Mouse (Mus musculus): ENCODE data around the gene Raly. TPM values are rescaled to one million over a fixed set of nuclear protein-coding genes. Genes with fewer than 3 reads are reported as not detected.

Gene Raly
- polyA plus RNA-seq, 1 experiment from 2014 or later: 39.4 TPM

GRCm38 (mm10) chr2:154776496-154776895, 14.4 kb upstream of the Raly start:
- 67% methylated on average over 7 of the region's 7 CpGs for WGBS
- H3K4me2 ChIP-seq (ENCODE audit: low read depth, low read length): no peak overlapping the region
- H3K36me3 ChIP-seq (ENCODE audit: control insufficient read depth, insufficient read depth, low read length): no peaks in the 10 kb centered on the region
- H3K27me3 ChIP-seq (ENCODE audit: control insufficient read depth, insufficient read depth, low read length): no peaks in the 10 kb centered on the region
- no peaks in the 10 kb centered on the region for H3K4me1 ChIP-seq (ENCODE audit: control insufficient read depth, insufficient read depth, low read length)
- H3K9ac ChIP-seq (ENCODE audit: low read length): no peak overlapping the region
- no peaks in the 10 kb centered on the region for H3K9me3 ChIP-seq (replicated peaks; ENCODE audit: control insufficient read depth, low read length)
- no peak overlapping the region for H3K4me3 ChIP-seq (replicated peaks; ENCODE audit: low read length)
- ATAC-seq (ENCODE audit: insufficient read depth, low FRiP score): no peak
- no peak overlapping the region for H3K27ac ChIP-seq (ENCODE audit: low read length)

- Histone ChIP-seq H3K4me3 (replicated peaks; ENCODE audit: low read length) (no peak overlapping the region), H3K36me3 (ENCODE audit: control insufficient read depth, insufficient read depth, low read length) (no peaks in the 10 kb centered on the region), H3K27me3 (ENCODE audit: control insufficient read depth, insufficient read depth, low read length) (no peaks in the 10 kb centered on the region; the same call in 1 of the 2 replicates), H3K9me3 (replicated peaks; ENCODE audit: control insufficient read depth, low read length) (no peaks in the 10 kb centered on the region), H3K9ac (ENCODE audit: low read length) (no peak overlapping the region), H3K4me1 (ENCODE audit: control insufficient read depth, insufficient read depth, low read length) (no peaks in the 10 kb centered on the region), H3K27ac (ENCODE audit: low read length) (no peak overlapping the region), H3K4me2 (ENCODE audit: low read depth, low read length) (no peak overlapping the region)
- ATAC-seq (ENCODE audit: insufficient read depth, low FRiP score): peak; percentile 53; the same call in 1 of the 2 replicates
- 32% methylated on average over 3 of the region's 3 CpGs for WGBS
These were observed 11.2 kb upstream of the Raly start for GRCm38 (mm10) chr2:154779648-154780047.

GRCm38 (mm10) chr2:154782361-154782760, 8.5 kb upstream of the Raly start:
- H3K9me3 ChIP-seq (replicated peaks; ENCODE audit: control insufficient read depth, low read length): no peaks in the 10 kb centered on the region
- peaks cover 3% of the 10 kb centered on the region; the same call in 1 of the 2 replicates for H3K4me1 ChIP-seq (ENCODE audit: control insufficient read depth, insufficient read depth, low read length)
- no peak overlapping the region for H3K4me3 ChIP-seq (replicated peaks; ENCODE audit: low read length)
- H3K36me3 ChIP-seq (ENCODE audit: control insufficient read depth, insufficient read depth, low read length): no peaks in the 10 kb centered on the region
- H3K9ac ChIP-seq (ENCODE audit: low read length): no peak overlapping the region
- no peak overlapping the region for H3K4me2 ChIP-seq (ENCODE audit: low read depth, low read length)
- no peaks in the 10 kb centered on the region; the same call in 1 of the 2 replicates for H3K27me3 ChIP-seq (ENCODE audit: control insufficient read depth, insufficient read depth, low read length)
- ATAC-seq (ENCODE audit: insufficient read depth, low FRiP score): no peak
- no peak overlapping the region for H3K27ac ChIP-seq (ENCODE audit: low read length)
- 71% methylated on average over 4 of the region's 4 CpGs for WGBS

- Histone ChIP-seq H3K27me3 (ENCODE audit: control insufficient read depth, insufficient read depth, low read length) (no peaks in the 10 kb centered on the region; the same call in 1 of the 2 replicates), H3K4me2 (ENCODE audit: low read depth, low read length) (no peak overlapping the region), H3K27ac (ENCODE audit: low read length) (no peak overlapping the region), H3K9ac (ENCODE audit: low read length) (no peak overlapping the region), H3K9me3 (replicated peaks; ENCODE audit: control insufficient read depth, low read length) (no peaks in the 10 kb centered on the region), H3K4me3 (replicated peaks; ENCODE audit: low read length) (no peak overlapping the region), H3K36me3 (ENCODE audit: control insufficient read depth, insufficient read depth, low read length) (no peaks in the 10 kb centered on the region), H3K4me1 (ENCODE audit: control insufficient read depth, insufficient read depth, low read length) (peaks cover 3% of the 10 kb centered on the region; the same call in 1 of the 2 replicates)
- WGBS: 58% methylated on average over 17 of the region's 17 CpGs
- no peak for ATAC-seq (ENCODE audit: insufficient read depth, low FRiP score)
These were observed 7.8 kb upstream of the Raly start for GRCm38 (mm10) chr2:154782856-154783650.

- H3K4me2 ChIP-seq (ENCODE audit: low read depth, low read length): no peak overlapping the region
- no peaks in the 10 kb centered on the region; the same call in 1 of the 2 replicates for H3K27me3 ChIP-seq (ENCODE audit: control insufficient read depth, insufficient read depth, low read length)
- no peak overlapping the region for H3K4me3 ChIP-seq (replicated peaks; ENCODE audit: low read length)
- no peaks in the 10 kb centered on the region for H3K36me3 ChIP-seq (ENCODE audit: control insufficient read depth, insufficient read depth, low read length)
- peaks cover 9% of the 10 kb centered on the region; the same call in 1 of the 2 replicates for H3K4me1 ChIP-seq (ENCODE audit: control insufficient read depth, insufficient read depth, low read length)
- H3K9me3 ChIP-seq (replicated peaks; ENCODE audit: control insufficient read depth, low read length): no peaks in the 10 kb centered on the region
- no peak overlapping the region for H3K9ac ChIP-seq (ENCODE audit: low read length)
- no peak for ATAC-seq (ENCODE audit: insufficient read depth, low FRiP score)
- no peak overlapping the region for H3K27ac ChIP-seq (ENCODE audit: low read length)
- 46% methylated on average over 3 of the region's 3 CpGs for WGBS
These were observed 5.6 kb upstream of the Raly start for GRCm38 (mm10) chr2:154785284-154785683.

- H3K27ac ChIP-seq (ENCODE audit: low read length): no peak overlapping the region
- H3K36me3 ChIP-seq (ENCODE audit: control insufficient read depth, insufficient read depth, low read length): no peaks in the 10 kb centered on the region
- H3K9ac ChIP-seq (ENCODE audit: low read length): no peak overlapping the region
- H3K27me3 ChIP-seq (ENCODE audit: control insufficient read depth, insufficient read depth, low read length): no peaks in the 10 kb centered on the region; the same call in 1 of the 2 replicates
- no peak for ATAC-seq (ENCODE audit: insufficient read depth, low FRiP score)
- H3K9me3 ChIP-seq (replicated peaks; ENCODE audit: control insufficient read depth, low read length): no peaks in the 10 kb centered on the region
- H3K4me2 ChIP-seq (ENCODE audit: low read depth, low read length): no peak overlapping the region
- 38% methylated on average over 3 of the region's 3 CpGs for WGBS
- H3K4me1 ChIP-seq (ENCODE audit: control insufficient read depth, insufficient read depth, low read length): peaks cover 9% of the 10 kb centered on the region; the same call in 1 of the 2 replicates
- no peak overlapping the region for H3K4me3 ChIP-seq (replicated peaks; ENCODE audit: low read length)
These were observed 4.7 kb upstream of the Raly start for GRCm38 (mm10) chr2:154786187-154786586.

GRCm38 (mm10) chr2:154786776-154787175, 4.1 kb upstream of the Raly start:
- Histone ChIP-seq H3K9me3 (replicated peaks; ENCODE audit: control insufficient read depth, low read length) (no peaks in the 10 kb centered on the region), H3K4me1 (ENCODE audit: control insufficient read depth, insufficient read depth, low read length) (peaks cover 9% of the 10 kb centered on the region; the same call in 1 of the 2 replicates), H3K4me2 (ENCODE audit: low read depth, low read length) (no peak overlapping the region), H3K4me3 (replicated peaks; ENCODE audit: low read length) (no peak overlapping the region), H3K9ac (ENCODE audit: low read length) (no peak overlapping the region), H3K27ac (ENCODE audit: low read length) (no peak overlapping the region), H3K27me3 (ENCODE audit: control insufficient read depth, insufficient read depth, low read length) (no peaks in the 10 kb centered on the region; the same call in 1 of the 2 replicates), H3K36me3 (ENCODE audit: control insufficient read depth, insufficient read depth, low read length) (no peaks in the 10 kb centered on the region)
- no peak for ATAC-seq (ENCODE audit: insufficient read depth, low FRiP score)
- WGBS: 80% methylated on average over 11 of the region's 11 CpGs

GRCm38 (mm10) chr2:154789381-154789780, 1.5 kb upstream of the Raly start:
- Histone ChIP-seq H3K36me3 (ENCODE audit: control insufficient read depth, insufficient read depth, low read length) (no peaks in the 10 kb centered on the region), H3K9ac (ENCODE audit: low read length) (no peak overlapping the region), H3K4me1 (ENCODE audit: control insufficient read depth, insufficient read depth, low read length) (peaks cover 27% of the 10 kb centered on the region), H3K4me2 (ENCODE audit: low read depth, low read length) (no peak overlapping the region), H3K9me3 (replicated peaks; ENCODE audit: control insufficient read depth, low read length) (no peaks in the 10 kb centered on the region), H3K4me3 (replicated peaks; ENCODE audit: low read length) (no peak overlapping the region), H3K27me3 (ENCODE audit: control insufficient read depth, insufficient read depth, low read length) (no peaks in the 10 kb centered on the region; the same call in 1 of the 2 replicates), H3K27ac (ENCODE audit: low read length) (no peak overlapping the region)
- ATAC-seq (ENCODE audit: insufficient read depth, low FRiP score): no peak
- WGBS: 59% methylated on average over 6 of the region's 6 CpGs

- H3K4me3 ChIP-seq (replicated peaks; ENCODE audit: low read length): peak overlapping the region; percentile 97
- H3K4me2 ChIP-seq (ENCODE audit: low read depth, low read length): peak overlapping the region; percentile 53
- no peaks in the 10 kb centered on the region for H3K27me3 ChIP-seq (ENCODE audit: control insufficient read depth, insufficient read depth, low read length)
- peak overlapping the region; percentile 50 for H3K9ac ChIP-seq (ENCODE audit: low read length)
- H3K4me1 ChIP-seq (ENCODE audit: control insufficient read depth, insufficient read depth, low read length): peaks cover 33% of the 10 kb centered on the region
- WGBS: 7% methylated on average over 14 of the region's 14 CpGs
- no peaks in the 10 kb centered on the region for H3K9me3 ChIP-seq (replicated peaks; ENCODE audit: control insufficient read depth, low read length)
- no peaks in the 10 kb centered on the region for H3K36me3 ChIP-seq (ENCODE audit: control insufficient read depth, insufficient read depth, low read length)
- peak overlapping the region; percentile 36; the same call in 1 of the 2 replicates for H3K27ac ChIP-seq (ENCODE audit: low read length)
- no peak for ATAC-seq (ENCODE audit: insufficient read depth, low FRiP score)
These were observed 780 bp upstream of the Raly start for GRCm38 (mm10) chr2:154789977-154790655.
